Mouse (Mus musculus) ovary, postnatal 36 days (tissue): ENCODE data around the gene Psg16.
A peak's percentile ranks its signal among the peaks of the same experiment; 100 is the strongest.

Experiments used
- DNase-seq: peaks from one replicate; pipeline ENCODE4 v3.0.0; 2022; ENCODE audit warnings: low spot score, mixed read lengths

Psg16 gene

DNA sequence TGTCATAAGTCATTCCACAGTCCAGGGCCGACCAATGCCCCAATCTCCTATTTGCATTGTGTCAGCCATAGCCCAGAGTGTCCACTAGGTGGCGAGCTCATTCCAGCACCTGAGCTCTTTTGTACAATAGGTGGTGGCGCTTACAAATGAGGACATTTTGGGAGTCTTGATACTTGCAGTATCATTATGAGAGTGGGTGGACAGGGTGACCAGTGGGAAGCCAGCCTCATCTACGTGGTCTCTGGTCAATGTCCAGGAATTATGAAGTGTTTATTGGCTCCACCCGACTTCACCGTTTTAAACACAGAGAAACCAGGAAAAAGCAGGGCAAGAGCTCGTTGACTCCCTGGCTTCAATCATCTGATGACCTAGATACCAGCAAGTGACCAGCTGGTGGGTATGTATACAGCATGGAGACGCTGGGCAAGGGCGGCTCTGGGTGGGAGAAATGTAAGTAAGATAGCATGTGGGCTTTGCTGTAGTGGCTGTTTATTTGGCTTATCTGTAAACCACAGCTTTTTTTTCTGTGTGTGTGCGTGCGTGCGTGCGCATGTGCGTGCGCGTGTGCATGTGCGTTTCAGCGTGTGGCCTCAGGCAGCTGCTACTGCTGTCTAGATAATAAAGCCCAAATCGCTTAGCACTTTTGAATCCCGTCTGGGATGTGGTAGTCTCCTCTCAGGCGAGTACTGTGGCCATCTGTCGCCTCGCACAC lies at the start of gene Psg16:
Gene Psg16 (plus strand): TSS at position 137 of the 712 bp plus-strand sequence.
- peak; percentile 47 for DNase-seq

DNA sequence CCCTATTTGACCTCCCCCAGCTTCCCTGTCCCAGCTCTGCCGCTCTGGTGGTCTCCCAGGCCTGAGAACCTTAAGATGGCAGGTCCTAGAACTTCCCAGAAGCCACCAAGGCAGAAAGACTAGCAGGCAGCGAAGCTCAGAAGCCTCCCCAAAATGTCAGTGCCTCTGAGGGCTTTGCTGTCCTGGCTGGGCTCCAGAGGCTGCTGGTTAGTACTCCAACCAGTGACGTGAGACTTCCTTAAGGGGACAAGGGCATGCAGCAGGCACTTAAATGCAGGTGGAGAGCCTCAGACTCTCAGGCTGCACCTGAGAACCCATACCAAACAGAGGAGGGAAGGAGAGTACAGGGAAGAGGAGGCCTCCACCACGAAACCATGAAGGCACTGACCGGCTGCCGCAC lies 49.7 kb upstream of the Psg16 start:
- no peak for DNase-seq

DNA sequence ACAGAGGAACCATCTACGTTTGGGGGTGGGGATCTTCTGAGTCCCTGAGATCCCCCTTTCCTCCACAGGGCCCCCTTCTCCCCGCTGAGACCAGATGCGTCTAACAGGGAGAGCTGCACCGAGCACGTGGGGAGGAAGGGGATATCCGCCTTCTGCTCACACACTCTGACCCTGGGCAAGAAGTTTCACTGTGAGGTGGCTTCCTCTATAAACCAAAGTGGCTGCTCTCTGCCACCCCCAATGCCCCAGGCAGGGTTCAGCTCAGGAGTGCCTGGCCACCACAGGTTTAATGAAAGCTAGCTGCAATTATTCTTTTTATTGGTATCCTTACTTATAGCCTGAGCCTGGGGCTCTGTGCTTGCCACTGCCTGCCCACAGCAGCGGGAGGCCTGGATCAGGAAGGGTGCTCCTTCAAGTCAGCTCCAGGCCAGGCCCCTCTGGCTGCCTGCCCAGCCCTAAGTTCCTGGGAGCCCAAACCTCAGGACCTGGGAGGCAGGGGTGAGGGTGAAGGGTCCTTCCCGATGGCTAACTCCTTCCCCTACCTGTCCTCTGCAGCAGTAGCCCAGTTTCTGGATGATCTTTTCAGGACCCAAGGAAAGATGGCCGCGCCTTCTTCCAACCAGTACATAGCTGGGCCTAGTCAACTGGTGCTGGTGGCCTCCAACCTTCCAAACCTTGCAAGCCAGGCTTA lies 48.9 kb upstream of the Psg16 start:
- no peak for DNase-seq

DNA sequence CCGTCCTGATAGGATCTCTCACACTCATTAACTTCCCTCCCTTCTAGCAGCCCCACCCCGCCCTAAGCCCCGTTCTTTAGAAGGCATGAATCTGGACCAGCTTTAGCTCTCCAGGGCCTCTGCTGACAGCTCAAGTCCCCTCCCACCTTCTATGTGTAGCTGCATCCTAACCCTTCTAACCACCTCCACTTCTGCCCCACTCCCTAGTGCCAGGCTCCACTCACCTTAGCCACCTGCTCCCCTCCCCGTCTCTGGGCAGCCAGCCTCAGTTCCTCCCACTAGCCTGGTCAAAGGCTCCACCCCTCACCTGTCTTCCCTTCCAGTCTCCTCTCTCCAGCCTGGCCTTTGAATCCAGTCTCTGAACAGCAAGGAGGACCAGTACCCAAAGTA lies 48.3 kb upstream of the Psg16 start:
- no peak for DNase-seq

DNA sequence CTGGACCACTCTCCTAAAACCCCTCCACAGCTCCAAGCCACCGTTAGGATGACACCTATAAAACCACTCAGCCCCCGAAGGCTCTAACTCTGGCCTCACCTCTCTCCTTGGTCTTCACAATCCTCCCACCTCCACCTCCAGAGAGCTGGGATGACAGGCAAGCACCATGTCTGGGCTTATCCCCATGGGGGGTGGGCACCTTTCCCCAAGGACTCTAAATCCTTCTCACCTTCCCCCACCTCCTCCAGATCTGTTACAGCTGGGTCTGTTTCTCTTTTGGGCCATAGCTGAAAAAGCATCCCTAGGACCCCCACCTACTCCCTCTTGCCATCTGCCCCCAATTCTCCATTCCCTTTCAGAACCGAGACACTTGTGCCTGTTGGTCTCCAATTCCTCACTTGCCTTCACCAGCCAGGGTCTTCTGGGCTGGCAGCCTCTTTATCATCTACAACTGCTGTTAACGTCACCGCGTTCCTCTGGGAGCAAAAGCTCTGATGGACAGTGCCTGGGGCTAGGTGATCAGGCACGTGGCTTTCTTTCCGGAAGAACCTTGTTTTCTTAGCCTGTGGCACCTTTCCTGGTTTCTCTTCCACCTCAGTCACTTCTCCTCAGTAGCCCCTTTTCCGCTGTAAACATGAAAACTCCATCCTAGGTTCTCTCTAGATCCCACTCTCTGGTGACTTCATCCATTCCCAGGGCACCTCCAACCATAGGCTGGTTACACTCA lies 47.8 kb upstream of the Psg16 start:
- DNase-seq = no peak

DNA sequence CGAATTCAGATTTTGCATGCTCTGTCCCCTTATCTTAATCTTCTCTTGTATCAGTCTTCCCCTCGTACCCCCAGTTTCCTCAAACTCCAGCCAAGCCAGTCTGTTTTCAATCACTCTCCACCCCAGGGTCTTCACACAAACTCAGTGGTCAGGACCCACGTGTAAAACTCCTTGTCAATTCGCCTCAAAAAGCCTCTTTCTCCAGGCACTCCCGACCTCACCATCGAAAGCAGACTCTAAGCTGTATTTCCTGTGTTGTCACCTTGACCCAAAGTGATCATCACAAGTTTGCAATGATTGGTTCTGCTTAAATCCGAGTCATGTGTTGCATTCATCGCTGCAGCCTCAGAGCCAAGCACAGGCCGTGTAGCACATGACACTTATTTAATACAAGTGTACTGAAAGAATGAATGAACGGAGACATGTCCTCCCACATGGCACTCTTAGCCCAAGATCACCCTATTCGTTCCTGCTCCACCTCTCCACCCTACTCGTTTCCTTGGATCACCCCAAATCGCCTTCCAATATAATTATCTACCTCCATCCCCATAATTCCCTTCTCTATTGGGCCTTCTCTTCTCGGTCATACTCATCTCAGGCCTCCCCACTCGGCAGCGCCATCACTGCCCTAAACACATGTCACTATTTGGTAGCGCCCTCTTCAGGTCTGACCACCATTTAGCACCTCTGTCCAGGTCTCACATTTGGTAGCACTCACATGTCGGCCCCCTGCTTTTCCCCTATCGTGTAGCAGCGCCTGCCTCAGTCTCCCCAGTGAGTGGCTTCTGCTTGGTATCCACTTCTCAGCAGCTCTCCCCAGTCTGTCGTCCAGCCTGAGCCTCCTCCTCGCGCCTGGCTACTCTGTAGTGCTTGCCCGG lies 46.9 kb upstream of the Psg16 start:
- no peak for DNase-seq

DNA sequence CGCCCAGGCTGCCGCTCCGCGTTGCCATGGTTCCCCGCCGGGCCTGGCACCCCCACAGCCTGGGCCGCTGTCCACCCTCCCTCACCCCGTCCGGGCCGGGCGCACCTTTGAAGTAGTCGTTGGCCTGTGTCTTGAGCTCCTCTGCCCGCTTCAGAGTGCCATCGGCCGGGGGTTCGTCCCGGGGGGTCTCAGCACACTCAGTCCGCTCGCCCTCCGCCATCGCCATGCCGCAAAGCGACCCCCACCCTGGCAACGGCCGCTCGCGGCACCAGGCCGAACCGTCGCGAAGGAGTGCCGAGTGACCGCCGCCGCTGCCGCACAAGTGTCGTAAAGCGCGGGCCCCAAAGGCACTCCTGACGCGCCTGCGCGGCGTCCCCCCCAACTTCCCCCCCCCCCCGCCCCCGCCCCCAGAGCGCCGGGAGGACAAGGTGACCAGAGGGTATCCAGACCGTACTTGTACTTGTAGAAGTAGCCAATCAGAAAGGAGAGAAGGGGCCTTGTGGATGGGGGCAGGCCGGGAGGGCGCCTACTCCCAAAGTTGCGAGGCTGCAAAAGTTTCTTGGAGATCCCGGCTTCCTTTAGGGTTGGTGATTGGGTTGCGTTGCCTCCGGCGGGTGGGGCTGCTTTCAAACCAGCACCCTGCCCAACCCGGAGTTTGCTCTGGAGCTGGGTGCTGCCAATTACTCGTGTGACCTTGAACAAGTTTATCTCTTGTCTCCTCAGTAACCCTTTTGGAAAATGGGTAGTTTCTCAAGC lies 46.1 kb upstream of the Psg16 start, which contains the start of gene Ppp5c:
Gene Ppp5c (minus strand): TSS at position 337 of the 756 bp plus-strand sequence.
- peak; percentile 92 for DNase-seq

DNA sequence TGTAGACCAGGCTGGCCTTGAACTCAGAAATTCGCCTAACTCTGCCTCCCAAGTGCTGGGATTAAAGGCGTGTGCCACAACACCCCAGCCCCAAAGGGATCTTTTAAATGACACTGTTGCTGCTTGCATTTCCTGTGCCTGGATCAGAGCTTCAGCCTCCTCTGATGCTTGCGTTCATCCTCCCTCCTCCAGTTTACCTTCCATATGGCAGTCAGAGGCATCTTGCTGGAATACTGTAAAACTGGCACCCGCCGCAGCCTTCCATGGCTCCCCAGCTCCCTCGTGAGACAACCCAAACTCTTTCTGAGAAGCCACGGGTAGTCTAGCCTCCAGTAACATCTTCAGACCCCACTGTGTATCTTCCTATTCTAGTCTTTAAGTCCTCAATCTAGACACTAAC lies 44.9 kb upstream of the Psg16 start:
- no peak for DNase-seq

DNA sequence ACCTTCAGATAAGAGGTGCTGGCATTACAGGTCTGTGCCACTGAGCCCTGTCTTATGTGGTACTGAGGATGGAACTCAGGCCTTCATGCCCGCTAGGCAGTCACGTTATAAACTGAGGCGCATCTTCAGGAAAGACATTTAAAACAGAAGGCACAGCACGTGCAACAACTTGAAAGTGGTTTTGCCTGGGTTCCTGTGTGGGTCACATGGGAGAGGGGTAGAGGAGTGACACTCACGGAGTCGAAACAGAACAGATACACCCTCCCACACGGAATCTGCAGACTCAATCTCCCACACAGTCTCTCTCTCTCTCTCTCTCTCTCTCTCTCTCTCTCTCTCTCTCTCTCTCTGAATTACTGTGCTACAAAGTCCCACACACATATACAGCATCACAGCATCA lies 43.6 kb upstream of the Psg16 start:
- no peak for DNase-seq

DNA sequence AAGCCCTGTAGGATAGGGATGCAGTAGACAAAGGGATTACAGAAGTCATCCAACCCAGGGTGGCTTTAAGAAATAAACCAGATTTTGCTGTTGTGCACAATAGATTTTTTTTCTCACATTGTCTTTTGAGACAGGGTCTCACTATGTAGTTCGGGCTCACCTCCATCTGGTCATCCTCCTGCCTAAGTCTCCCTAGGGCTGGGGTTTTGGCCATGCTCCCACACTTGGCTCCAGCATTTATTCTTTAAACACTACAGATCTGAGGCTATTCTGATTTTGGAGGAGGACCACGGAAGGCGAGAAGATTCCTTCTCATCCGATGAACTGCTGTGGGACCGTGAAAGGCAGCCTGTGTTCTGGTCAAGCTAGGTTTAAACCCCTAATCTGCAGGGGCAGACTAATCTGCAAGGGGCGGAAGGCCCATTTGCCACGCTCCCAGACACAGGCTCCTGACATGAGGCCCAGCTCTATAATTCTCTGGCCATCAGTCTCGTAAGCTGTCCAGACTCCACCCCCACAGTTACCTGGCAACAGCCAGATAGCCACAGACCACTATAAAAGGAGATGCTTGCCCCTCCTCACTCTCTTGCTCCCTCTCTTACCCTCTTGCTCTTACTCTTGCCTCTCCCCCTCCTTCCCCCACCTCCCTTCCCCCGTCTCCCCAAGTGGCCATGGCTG lies 35.7 kb upstream of the Psg16 start:
- no peak for DNase-seq

DNA sequence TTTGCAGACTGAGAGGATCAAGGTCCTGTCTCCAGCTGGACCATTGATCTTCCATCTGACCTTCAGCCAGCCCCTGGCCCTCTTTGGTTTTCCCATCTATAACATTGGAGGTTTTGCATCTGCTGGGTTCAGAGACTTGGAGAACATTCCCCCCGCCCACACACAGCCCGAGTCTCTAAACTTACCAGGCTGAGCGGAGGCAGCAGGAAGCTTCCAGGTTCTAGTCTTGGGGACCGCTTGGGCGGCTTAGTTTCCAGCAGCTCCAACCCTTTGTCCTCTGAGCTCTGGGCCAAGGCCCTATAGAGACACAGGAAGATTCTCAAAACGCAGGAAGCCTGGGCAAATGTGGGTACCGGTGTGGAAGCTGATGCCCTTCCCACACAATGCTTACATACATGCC lies 34.5 kb upstream of the Psg16 start:
- no peak for DNase-seq

DNA sequence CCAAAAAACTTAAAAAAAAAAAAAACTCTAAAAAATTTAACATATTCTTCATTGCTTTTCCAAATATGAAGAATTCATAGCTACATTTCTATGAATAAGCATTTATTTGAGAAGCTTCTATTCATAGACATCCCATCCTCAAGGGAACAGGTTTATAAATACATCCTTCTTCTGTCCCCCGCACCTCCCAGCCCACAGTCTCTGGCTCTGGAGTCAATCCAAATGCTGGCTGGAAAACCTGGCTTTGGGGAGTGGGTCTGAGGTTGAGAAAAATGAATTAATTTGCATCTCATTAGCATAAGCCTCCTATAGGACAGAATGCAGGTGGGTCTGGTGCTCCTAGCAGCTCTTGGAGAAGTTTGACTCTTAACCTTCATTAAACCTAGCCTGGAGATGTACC lies 28.1 kb upstream of the Psg16 start:
- DNase-seq = no peak

DNA sequence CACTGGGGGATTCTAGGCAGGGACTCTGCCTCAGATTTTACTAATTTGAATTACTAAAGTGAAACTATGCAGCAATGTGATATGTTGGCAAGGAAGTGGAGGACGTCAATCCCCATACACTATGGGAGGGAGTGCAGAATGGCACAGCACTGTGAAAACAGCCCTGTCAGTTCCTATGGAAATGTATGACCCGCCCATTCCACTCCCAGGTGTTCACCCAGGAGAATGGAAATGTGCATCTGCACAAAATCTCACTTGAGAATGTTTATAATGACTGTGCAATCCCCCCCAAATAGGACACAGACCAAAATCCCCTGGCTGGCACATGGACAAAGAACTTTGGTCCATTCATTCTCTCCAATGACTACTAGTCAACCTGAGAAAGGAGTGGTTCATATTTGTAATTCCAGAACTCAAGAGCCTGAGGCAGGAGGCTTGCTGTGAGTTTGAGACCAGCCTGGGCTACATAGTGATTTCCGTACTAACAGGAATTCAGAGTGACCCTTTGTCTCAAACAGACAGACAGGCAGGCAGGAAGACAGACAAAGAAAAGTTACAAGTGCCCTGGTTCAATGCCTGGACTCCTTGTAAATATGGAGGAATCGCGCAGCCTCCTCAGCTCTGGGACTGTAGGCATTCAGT lies 26.7 kb upstream of the Psg16 start:
- DNase-seq = no peak

DNA sequence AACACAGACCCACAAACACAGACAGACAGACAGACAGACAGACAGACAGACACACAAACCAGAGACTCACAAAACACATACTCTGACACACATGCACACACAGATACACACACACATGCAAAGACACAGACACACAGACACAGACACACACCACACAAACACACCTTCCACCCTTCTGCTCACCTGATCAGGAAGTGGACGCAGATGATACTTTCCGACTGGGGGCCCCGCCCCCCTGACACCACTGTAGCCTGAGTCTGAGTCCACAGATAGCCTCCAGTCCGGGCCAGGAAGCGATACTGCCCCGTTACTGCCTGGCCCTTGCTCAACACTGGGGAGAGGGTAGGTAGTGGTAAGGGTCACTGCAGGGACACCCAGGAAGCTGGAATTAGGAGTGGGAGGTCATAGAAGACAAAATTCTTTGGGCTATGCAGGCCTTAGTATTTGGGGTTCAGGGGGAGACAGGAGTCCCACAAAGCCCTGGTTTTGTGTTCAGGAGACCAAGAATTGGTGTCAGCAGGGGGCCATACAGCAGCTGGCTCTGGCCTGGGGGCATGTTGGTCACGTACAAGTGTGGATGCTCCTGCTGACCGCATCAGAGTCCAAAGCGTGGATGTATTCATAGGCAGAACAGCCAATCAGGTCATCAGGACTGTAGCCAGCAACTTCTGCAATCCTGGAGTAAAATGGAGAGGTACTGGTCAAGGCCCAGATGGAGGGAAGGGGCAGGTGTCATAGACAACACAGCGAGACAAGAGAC lies 25.2 kb upstream of the Psg16 start:
- DNase-seq = no peak

DNA sequence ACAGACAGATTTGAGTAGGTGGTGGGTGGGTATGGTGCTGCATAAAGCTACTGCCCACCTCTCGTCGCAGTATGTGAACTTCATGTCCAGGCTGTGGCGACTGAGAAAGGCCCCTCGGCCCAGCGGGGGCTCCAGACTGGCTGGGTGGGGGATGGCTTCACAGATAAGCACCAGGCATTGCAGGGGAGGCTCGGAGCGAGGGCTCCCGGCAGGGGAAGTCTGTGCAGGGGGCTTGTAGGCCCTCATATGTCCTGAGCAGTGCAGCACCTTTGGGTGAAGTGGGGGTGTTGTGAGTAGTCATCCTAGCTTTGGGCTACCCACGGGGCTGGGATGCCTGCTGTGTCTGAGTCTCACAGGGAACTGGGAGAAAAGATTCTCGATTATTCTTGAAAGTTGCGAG lies 23.3 kb upstream of the Psg16 start:
- DNase-seq = no peak

DNA sequence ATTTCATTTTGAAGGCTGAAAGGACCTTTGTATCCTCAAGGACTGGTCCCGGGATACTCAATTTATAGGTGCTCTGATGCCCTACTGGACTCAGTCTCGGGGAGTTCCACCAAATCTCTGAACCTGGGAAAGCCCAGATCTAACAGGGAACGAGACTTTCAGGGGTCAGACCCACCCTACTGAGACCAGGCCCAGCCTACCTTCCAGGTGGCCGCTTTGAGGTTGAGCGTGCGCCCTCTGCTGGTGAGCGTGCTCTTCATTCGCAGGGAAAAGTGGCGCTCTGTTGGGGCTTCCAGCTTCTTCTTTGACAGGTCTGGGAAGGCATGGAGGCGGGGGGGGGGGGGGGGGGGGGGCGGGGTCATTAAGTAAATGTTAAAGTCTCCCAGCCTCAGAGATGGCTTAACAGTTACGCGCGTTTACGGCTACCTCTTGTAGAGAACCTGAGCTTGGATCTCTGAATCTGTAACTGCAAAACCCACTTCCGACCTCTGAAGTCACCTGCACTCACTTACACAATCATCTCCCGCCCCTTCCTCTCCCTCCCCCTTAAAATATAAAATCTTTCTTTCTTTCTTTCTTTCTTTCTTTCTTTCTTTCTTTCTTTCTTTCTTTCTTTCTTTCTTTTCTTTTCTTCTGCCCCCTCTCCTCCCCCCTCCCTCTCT lies 22.8 kb upstream of the Psg16 start:
- DNase-seq = peak; percentile 67

DNA sequence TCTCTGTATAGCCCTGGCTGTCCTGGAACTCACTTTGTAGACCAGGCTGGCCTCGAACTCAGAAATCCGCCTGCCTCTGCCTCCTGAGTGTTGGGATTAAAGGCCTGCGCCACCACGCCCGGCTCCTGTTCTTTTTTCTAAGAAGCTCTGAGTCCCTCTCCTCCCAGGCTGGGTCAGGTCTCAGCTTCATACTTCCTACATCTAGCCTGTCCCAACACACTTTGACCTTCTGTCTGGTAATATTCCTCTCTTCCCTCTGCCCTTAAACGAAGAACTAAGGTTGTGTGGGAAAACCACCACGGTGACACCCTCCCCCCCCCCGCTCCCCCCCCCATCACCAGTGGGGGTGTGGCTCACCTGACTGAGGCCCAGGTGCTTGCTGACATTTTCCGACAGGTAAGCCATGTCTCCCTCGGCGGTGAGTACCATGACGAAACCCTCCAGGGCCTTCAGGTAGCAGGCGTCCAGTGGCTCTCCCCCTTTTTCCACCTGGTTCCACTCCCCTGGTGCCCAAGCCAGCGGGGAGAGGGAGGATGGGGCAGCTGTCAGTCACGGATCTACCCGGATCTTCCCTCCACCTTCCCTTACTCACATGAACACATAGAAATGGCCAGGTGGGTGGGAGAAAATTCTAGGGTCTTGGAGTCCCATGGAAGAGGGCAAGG lies 19.4 kb upstream of the Psg16 start:
- DNase-seq = no peak

DNA sequence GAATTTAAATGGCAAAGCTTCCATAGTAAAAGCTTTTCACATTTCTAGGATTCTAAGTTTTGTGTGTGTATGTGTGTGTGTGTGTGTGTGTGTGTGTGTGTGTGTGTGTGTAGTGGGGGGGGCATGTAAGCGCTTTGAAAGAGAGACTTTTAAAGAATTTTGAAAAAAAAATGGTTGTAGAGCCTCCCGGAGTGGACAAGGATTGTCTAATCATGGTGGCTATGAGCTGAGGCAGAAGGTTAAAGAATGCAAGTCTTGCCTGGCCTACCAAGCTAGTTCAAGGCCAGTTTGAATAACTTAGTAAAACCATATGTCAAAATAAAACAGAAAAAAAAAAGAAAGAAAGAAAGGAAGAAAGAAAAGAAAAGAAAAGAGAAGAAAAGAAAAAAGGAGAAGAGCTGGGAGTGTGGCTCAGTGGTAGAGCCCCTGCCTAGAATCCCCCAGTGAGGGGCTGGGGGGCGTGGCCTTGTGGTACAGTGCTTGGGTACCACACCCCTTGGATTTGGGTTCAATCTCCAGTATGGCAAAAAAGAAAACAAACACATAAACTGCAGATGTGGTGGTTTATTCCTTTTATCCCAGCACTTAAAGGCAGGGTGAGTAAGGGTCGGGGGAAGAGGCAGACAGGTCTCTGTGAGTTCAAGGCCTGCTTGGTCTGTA lies 18.4 kb upstream of the Psg16 start:
- DNase-seq = no peak
